Mouse (Mus musculus) heart, adult 2 months (tissue): ENCODE results near the gene Dcst1. TPM values are rescaled to one million over a fixed set of nuclear protein-coding genes. Genes with fewer than 3 reads are reported as not detected.
A peak's percentile ranks its signal among the peaks of the same experiment; 100 is the strongest.

Experiments
- DNase-seq, 2 experiments: peaks; one replicate each; pipeline ENCODE4 v3.0.0; 2021
- H3K27ac ChIP-seq: fragments of 200-600 bp; 2 replicates; pipeline ENCODE4 v1.8.1; 2022
- H3K27me3 ChIP-seq: fragments of 200-500 bp; 2 replicates; pipeline ENCODE4 v1.6.1; 2012; ENCODE audit warnings: mild to moderate bottlenecking, low read length, inconsistent platforms, mixed read lengths; ENCODE audit not compliant: control insufficient read depth, insufficient read depth
- H3K36me3 ChIP-seq: fragments of 200-500 bp; 2 replicates; pipeline ENCODE4 v1.6.1; 2012; ENCODE audit warnings: low read length, inconsistent platforms; ENCODE audit not compliant: control insufficient read depth, insufficient read depth
- H3K4me1 ChIP-seq: fragments of 200-500 bp; 2 replicates; pipeline ENCODE4 v1.6.1; 2011; ENCODE audit warnings: low read length; ENCODE audit not compliant: control insufficient read depth, insufficient read depth
- H3K4me3 ChIP-seq: fragments of 200-600 bp; 2 replicates; pipeline ENCODE4 v1.8.1; 2022
- H3K79me2 ChIP-seq: fragments of 200-500 bp; replicated peaks from 2 replicates; pipeline ENCODE4 v1.6.1; 2012; ENCODE audit warnings: mild to moderate bottlenecking, inconsistent platforms, low read length, moderate library complexity, mixed read lengths; ENCODE audit not compliant: control insufficient read depth, insufficient read depth
- H3K9ac ChIP-seq: fragments of 200-500 bp; 2 replicates; pipeline ENCODE4 v1.6.1; 2012; ENCODE audit warnings: low read depth, mild to moderate bottlenecking, control low read depth, inconsistent platforms, low read length, mixed read lengths
- CTCF ChIP-seq: fragments of 200-600 bp; IDR thresholded peaks from 2 replicates; pipeline ENCODE4 v1.8.1; 2022; ENCODE audit warnings: antibody characterized with exemption, mild to moderate bottlenecking, moderate library complexity
- EP300 ChIP-seq: fragments of 200-500 bp; IDR thresholded peaks from 2 replicates; pipeline ENCODE4 v1.6.1; 2011; ENCODE audit warnings: low read depth, low read length, control low read depth; ENCODE audit not compliant: insufficient read depth
- POLR2A ChIP-seq: fragments of 200-500 bp; IDR thresholded peaks from 2 replicates; pipeline ENCODE4 v1.6.1; 2011; ENCODE audit warnings: mild to moderate bottlenecking, low read depth, low read length, control low read depth; ENCODE audit not compliant: insufficient read depth
- WGBS: fragments of 180-500 bp; shearing (Covaris S2); methylation state at CpG from one replicate; pipeline ENCODE4 v1.1.7; 2018; 5-methylcytosine and 5-hydroxymethylcytosine counted together
- intact Hi-C: fragments of 180-260 bp; cut with DNase I; formaldehyde crosslinking; loops from one replicate; pipeline ENCODE4 v1.15.1; 2025
- polyA plus RNA-seq: library from polyadenylated mRNA; depleted of rRNA; stranded (reverse); fragments of >200 nt; gene quantifications from 2 replicates; pipeline ENCODE4 v1.2.3, GENCODE M21; 2012
- total RNA-seq, 2 experiments: library from RNA; stranded (reverse); gene quantifications; 2 replicates each; pipeline ENCODE4 v1.2.3; 2021

Gene Dcst1
- total and polyA plus RNA-seq, 3 experiments, result 0.23 TPM; not detected in 2

DNA sequence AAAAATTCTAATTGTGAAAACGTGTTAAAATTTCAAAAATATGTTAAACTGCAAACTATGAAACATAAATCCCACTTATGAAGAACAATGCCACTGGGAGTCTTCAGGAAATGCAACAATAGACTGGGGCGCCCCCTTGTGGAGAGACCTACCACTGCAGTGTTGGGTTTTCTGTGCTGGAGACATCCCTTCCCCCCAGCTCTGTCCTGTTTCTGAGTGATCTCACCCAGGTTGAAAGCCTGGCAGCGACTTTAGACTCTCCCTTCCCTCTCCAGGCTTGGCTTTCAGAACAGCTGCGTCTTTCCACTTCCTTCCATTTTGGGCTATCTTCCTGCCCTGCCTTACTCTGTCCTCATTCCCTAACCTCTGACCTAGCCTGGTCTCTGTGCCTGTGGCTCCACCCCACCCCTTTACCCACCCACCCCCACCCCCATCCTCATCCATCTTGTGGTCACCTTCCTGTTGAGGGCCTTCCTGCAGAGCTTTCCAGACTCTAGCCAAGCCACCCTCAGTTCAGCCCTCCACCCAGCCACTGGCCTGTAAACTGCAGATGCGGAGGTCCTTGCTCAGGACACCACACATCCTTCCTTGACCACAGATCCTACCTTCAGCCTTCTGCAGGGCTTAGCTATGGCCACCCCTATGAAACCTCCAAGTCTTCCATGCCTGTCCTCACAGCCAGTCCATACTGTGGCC is 10.1 kb downstream of the Dcst1 start:
- H3K79me2 ChIP-seq, result no peaks in the 10 kb centered on the region
- no peaks in the 10 kb centered on the region for H3K27me3 ChIP-seq
- H3K36me3 ChIP-seq, result no peaks in the 10 kb centered on the region
- peak overlapping the region; percentile 51 for H3K27ac ChIP-seq
- H3K9ac ChIP-seq, result no peak overlapping the region
- intact Hi-C loops, result loop anchor here (1.0 to 2.0 kb wide), 3 partner anchors 15 to 38 kb away; no protein-coding TSS in a partner anchor
- no peak; the same call in 1 of the 2 replicates for TF ChIP-seq CTCF
- TF ChIP-seq POLR2A, result no peak
- peak; percentile 53; the same call in 1 of the 2 replicates for TF ChIP-seq EP300
- DNase-seq, result peak; percentile 82 to 89
- WGBS, result 13% methylated on average over 5 of the region's 5 CpGs
- H3K4me1 ChIP-seq, result peaks cover 1% of the 10 kb centered on the region; the same call in 1 of the 2 replicates
- no peak overlapping the region for H3K4me3 ChIP-seq

DNA sequence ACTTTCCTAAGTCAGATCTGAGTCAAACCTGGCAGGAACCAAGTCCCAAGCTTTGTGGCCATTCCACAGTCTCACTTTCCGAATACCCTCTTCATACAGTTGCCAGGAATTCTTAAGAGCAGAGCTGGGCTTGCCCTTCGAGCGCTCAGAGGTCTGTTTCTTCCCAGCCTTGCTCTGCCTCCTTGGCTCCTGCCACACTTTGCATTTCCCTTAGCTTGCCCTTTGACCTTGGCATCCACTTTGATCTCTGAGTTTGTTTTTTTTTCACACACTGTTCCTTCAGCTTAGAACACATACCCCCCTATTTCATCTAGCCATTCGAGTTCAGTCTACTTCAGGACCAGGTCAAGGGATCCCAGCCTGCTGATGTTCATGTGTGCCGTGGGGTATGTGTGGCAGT is 13.8 kb downstream of the Dcst1 start:
- no peak overlapping the region for H3K27ac ChIP-seq
- H3K79me2 ChIP-seq, result no peaks in the 10 kb centered on the region
- TF ChIP-seq POLR2A (no peak), CTCF (no peak), EP300 (no peak)
- DNase-seq, result no peak
- intact Hi-C loops, result no loop called here
- H3K4me1 ChIP-seq, result peaks cover 7% of the 10 kb centered on the region
- H3K27me3 ChIP-seq, result no peaks in the 10 kb centered on the region
- H3K36me3 ChIP-seq, result no peaks in the 10 kb centered on the region
- no peak overlapping the region for H3K9ac ChIP-seq
- 76% methylated on average over 5 of the region's 5 CpGs for WGBS
- H3K4me3 ChIP-seq, result no peak overlapping the region

DNA sequence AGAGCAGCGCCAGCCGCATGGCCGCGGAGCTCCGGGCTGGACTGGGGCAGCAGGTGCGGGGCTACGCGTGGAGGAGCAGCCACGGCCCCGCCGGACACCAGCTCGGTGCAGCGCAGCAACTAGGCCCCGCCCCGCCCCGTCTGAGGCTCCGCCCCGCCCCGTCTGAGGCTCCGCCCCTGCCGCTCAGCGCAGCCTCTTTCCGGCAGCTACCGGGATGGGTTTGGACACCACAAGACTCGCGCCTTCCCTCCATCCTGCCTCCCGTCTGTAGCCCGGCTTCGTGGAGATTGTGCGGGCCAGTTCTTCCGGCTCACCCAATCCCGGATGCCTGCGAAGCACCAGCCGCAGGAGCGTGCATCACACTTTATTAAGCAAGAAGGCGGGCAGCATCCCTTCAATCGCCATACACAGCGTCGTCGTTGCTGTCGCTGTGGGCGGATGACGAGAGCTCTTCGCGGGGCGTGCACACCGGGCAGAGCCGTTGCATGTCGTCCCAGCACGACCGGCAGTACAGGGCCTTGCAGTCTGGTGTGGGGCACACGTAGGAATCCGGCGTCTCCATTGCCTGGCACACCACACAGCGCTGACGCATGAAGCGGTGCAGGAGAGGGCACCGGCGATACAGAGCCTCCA is 15.1 kb downstream of the Dcst1 start, which contains the start of gene Adam15:
TSS of gene Adam15 (minus strand) at position 128 of the 633 bp plus-strand sequence.
- WGBS, result 2% methylated on average over 56 of the region's 59 CpGs
- TF ChIP-seq CTCF (no peak), POLR2A (peak; percentile 68; the same call in 1 of the 2 replicates), EP300 (no peak)
- peak; percentile 92 to 96 for DNase-seq
- H3K4me3 ChIP-seq, result peak within 1 kb of the TSS; percentile 79
- H3K27ac ChIP-seq, result peak within 1 kb of the TSS; percentile 87
- H3K4me1 ChIP-seq, result peaks cover 7% of the 10 kb centered on the region
- H3K9ac ChIP-seq, result peak within 1 kb of the TSS; percentile 75
- intact Hi-C loops, result loop anchor here (2.0 kb wide), 1 partner anchor 71 kb away; no protein-coding TSS in a partner anchor
- no peaks in the 10 kb centered on the region for H3K36me3 ChIP-seq
- H3K79me2 ChIP-seq, result no peaks in the 10 kb centered on the region
- no peaks in the 10 kb centered on the region for H3K27me3 ChIP-seq

DNA sequence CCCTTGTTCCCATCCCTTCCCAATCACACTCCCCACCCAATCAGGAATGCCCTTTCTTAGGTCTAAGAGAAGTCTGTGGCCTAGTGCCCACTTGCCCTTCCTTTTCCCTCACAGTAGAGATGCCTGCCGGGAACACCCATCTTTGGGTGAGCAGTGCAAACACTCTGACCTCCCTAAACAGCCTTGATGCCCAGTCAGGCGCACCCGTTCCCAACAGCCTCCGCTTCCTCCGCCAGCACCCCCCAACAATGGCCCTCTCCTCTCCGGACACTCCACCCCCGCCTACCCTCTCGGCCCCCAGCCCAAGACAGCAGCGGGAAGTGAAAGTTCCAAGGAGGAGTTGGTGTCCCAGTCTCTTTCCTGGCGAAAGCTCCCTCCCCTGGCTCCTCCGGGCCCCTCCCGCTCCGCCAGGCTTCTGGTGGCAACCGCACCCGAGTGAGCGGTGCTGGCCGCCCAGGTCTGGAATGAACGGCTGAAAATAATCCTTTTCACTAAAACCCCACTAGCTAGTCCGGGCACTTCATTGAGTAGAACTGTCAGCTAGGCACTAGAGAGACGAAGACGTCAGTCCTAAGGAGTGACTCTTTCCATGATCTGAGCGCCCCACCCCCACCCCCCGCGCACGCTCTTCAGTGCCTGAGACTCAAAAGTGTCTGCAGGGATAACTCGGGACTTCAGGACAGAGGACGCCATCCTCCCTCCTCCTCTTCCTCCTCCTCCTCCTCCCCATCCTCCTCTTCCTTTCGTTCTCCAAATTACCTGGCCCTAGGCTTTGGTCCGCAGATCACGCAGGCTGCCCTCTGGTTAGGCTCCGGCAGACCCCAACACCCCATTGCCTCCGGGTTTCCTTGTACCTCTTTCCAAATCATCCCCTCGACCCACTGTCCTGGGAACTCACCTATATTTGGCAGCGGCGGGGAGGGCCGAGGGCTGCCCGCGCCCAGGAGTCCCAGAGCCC is 15.9 kb downstream of the Dcst1 start:
- Histone ChIP-seq H3K9ac (peak overlapping the region; percentile 75), H3K4me1 (peaks cover 5% of the 10 kb centered on the region), H3K27me3 (no peaks in the 10 kb centered on the region), H3K79me2 (no peaks in the 10 kb centered on the region), H3K27ac (peak overlapping the region; percentile 87), H3K4me3 (peak overlapping the region; percentile 79), H3K36me3 (no peaks in the 10 kb centered on the region)
- DNase-seq, result peak; percentile 80 to 83
- intact Hi-C loops, result loop anchor here (2.0 kb wide), 1 partner anchor 70 kb away; no protein-coding TSS in a partner anchor
- TF ChIP-seq CTCF (no peak), EP300 (peak; percentile 50; the same call in 1 of the 2 replicates), POLR2A (peak; percentile 44)
- 3% methylated on average over 38 of the region's 38 CpGs for WGBS

DNA sequence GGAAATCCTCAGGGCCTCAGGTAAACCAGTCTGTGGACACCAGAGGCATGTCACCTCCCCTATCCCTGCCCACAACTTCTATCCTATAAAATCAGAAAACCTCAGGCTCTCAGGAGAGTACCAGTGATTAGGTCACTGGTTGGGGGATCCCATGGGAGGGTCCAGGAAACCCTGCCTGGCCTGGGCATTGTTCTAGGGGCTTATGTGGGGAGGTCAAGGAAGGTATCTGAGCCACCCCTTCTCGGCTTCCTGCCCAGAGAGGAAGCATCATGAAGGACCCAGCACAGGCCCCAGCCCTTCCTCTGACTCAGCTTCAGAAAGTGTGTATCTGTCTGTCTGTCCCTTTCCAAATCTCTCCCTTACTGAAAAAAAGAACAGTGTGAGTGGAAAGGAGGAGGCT is 17.1 kb downstream of the Dcst1 start:
- 0 out of 2 replicates have a peak, but pooled peaks have one; percentile 24 for TF ChIP-seq POLR2A
- TF ChIP-seq EP300, result peak; percentile 77
- no peak for TF ChIP-seq CTCF
- peak; percentile 51 to 57 for DNase-seq
- intact Hi-C loops, result loop anchor here (2.0 kb wide), 1 partner anchor 69 kb away; no protein-coding TSS in a partner anchor
- peak overlapping the region; percentile 87 for H3K27ac ChIP-seq
- H3K79me2 ChIP-seq, result no peaks in the 10 kb centered on the region
- 25% methylated on average over 1 of the region's 1 CpGs for whole genome bisulfite sequencing
- no peaks in the 10 kb centered on the region for H3K36me3 ChIP-seq
- no peaks in the 10 kb centered on the region for H3K27me3 ChIP-seq
- H3K9ac ChIP-seq, result peak overlapping the region; percentile 26
- peak overlapping the region; percentile 79 for H3K4me3 ChIP-seq
- H3K4me1 ChIP-seq, result peaks cover 5% of the 10 kb centered on the region
